Mouse (Mus musculus): ENCODE measurements around the gene Arl8a. TPM values are rescaled to one million over a fixed set of nuclear protein-coding genes. Genes with fewer than 3 reads are reported as not detected.

Arl8a gene
- total RNA-seq, 2 experiments from 2014 or later, result 16.5 to 17.8 TPM

GRCm38 (mm10) chr1:135160411-135161050, 13.9 kb downstream of the Arl8a start:
- H3K4me3 ChIP-seq, result no peak overlapping the region
- no peak for DNase-seq
- intact Hi-C loops (cut with DNase I), result no loop called here
- TF ChIP-seq CTCF (IDR thresholded peaks at IDR 0.05), result no peak
- no peak overlapping the region for H3K27ac ChIP-seq

DNA sequence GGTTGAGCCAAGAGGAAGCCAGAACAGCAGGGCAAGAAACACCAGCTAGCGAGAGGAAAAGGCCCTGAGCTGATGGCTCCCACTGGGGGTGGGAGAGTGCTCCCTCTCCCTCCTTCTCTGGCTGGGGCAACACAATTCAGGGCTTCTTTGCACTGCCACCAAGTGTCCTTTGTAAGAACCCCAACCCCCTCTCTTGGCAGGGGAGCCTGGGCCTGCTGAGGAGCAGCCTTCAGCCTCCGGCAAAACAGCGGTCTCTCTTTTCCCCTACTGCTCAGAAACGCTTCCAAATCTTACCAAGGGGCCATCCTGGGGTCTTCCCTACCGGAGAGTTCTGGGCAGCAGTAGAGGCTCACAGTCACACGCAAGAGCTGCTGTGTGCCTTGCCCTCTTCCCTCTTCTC, 16.1 kb downstream of the Arl8a start:
- no peak for TF ChIP-seq CTCF (IDR thresholded peaks at IDR 0.05)

DNA sequence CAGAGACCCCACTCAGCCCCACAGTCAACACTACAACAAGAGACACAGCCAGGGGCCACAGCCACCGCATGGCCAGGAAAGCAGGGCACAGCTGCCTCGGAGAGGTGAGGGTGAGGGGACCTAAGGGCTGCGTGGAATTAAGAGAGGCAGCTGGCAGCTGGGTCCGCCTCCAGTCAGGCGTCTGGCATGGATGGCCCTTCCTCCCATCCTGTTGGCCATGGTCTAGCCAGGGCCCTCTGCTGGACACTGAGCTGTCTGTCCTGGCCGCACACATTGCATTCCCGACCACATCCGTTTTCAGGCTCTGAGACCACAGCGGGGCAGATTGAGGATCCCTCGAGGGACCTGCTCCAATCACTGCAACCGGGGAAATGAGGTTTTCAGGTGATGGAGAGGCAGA, 20.8 kb downstream of the Arl8a start, which contains the start of gene Gpr37l1:
TSS of gene Gpr37l1 (minus strand) at position 247 of the 400 bp plus-strand sequence.
- intact Hi-C loops (cut with DNase I), result no loop called here
- TF ChIP-seq CTCF (IDR thresholded peaks at IDR 0.05), result peak; percentile 33; the same call in 1 of the 2 replicates
- H3K4me3 ChIP-seq, result peak within 1 kb of the TSS; percentile 34
- peak within 1 kb of the TSS; percentile 28; the same call in 1 of the 2 replicates for H3K27ac ChIP-seq
- no peak for DNase-seq

More for the DNA sequence above, 16.1 kb downstream of the Arl8a start:
- intact Hi-C loops (cut with DNase I), result no loop called here
- Histone ChIP-seq H3K27ac (no peak overlapping the region), H3K4me3 (no peak overlapping the region)
- no peak for DNase-seq

GRCm38 (mm10) chr1:135168453-135169200, 22.0 kb downstream of the Arl8a start:
- DNase-seq, result no peak
- TF ChIP-seq CTCF (IDR thresholded peaks at IDR 0.05), result no peak
- Histone ChIP-seq H3K4me3 (no peak overlapping the region), H3K27ac (no peak overlapping the region)
- intact Hi-C loops (cut with DNase I), result no loop called here

GRCm38 (mm10) chr1:135169556-135170224, 23.1 kb downstream of the Arl8a start:
- Histone ChIP-seq H3K27ac (no peak overlapping the region), H3K4me3 (no peak overlapping the region)
- no peak for DNase-seq
- TF ChIP-seq CTCF (IDR thresholded peaks at IDR 0.05), result no peak
- intact Hi-C loops (cut with DNase I), result no loop called here

DNA sequence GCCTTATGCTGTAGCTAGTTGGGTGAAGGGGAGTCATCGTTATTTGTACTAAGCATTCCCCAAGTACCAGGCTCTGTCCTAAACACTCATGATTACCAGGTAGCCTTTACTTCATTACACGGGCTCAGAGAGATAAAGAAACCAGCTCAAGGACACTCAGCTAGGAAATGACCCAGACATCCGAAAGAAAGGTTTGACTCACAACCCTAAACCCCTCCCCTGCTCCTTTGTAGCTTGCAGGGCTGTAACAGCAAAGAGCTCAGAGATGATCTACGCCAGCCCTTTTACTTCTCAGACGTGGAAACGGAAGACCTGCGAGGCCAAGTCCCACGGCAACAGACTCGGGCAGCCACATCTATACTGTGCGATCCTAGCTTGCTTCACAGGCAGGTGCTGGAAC, 23.7 kb downstream of the Arl8a start:
- intact Hi-C loops (cut with DNase I), result no loop called here
- no peak for TF ChIP-seq CTCF (IDR thresholded peaks at IDR 0.05)
- DNase-seq, result no peak

GRCm38 (mm10) chr1:135171202-135171601, 24.6 kb downstream of the Arl8a start:
- intact Hi-C loops (cut with DNase I), result no loop called here
- DNase-seq, result no peak
- TF ChIP-seq CTCF (IDR thresholded peaks at IDR 0.05), result peak; percentile 33
- H3K27ac ChIP-seq, result no peak overlapping the region
- no peak overlapping the region for H3K4me3 ChIP-seq

More for the DNA sequence above, 23.7 kb downstream of the Arl8a start:
- Histone ChIP-seq H3K27ac (no peak overlapping the region), H3K4me3 (no peak overlapping the region)

GRCm38 (mm10) chr1:135171984-135172383, 25.4 kb downstream of the Arl8a start:
- DNase-seq, result peak; percentile 60
- peak; percentile 71 for TF ChIP-seq CTCF (IDR thresholded peaks at IDR 0.05)
- intact Hi-C loops (cut with DNase I), result loop anchor here (1.0 kb wide), 2 partner anchors 87 to 196 kb away; no protein-coding TSS in a partner anchor
- no peak overlapping the region for H3K27ac ChIP-seq
- no peak overlapping the region for H3K4me3 ChIP-seq

GRCm38 (mm10) chr1:135173311-135173710, 26.7 kb downstream of the Arl8a start:
- Histone ChIP-seq H3K4me3 (no peak overlapping the region), H3K27ac (no peak overlapping the region)
- TF ChIP-seq CTCF (IDR thresholded peaks at IDR 0.05), result no peak
- no peak for DNase-seq
- intact Hi-C loops (cut with DNase I), result no loop called here

DNA sequence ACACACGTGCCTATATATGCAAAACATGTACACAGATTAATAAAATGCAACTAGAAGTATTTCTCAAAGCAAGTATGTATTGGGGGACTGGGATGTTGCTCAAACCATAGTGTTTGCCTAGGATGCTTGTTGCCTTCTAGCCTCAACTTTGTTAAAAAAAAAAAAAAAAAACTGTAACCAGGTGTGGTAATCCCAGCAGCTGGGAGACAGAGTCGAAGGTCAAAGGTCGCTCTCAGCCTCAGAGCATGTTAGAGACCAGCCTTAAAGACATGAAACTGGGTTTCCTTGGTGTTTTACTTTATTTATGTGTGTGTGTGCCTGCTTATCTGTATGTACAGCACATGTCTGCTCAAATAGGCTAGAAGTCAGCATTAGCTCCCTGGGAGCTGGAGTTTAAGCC, 28.6 kb downstream of the Arl8a start:
- no peak for TF ChIP-seq CTCF (IDR thresholded peaks at IDR 0.05)
- DNase-seq, result no peak
- intact Hi-C loops (cut with DNase I), result no loop called here

DNA sequence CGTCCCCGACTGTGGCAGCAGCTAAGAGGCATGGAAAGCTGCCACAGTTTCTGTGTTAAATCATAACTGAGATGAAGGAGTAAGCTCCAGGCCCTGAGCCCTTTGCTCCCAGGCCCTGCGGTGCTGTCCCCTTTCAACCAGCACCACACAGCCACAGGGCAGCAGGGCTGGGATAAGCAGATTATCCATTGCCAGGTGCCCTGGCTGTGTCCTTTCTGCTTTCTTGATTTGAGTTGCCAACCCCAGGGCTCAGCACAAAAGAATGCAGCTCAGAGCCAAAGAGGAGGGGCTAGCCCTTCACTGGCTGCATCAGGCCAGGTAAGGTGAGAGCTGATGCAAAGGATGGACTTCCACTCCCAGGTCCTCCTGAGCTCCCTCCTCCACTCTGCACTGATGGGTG, 31.1 kb downstream of the Arl8a start:
- intact Hi-C loops (cut with DNase I), result no loop called here
- no peak overlapping the region for H3K27ac ChIP-seq
- no peak for TF ChIP-seq CTCF (IDR thresholded peaks at IDR 0.05)
- H3K4me3 ChIP-seq, result no peak overlapping the region
- DNase-seq, result no peak

More for the DNA sequence above, 28.6 kb downstream of the Arl8a start:
- H3K27ac ChIP-seq, result no peak overlapping the region
- no peak overlapping the region for H3K4me3 ChIP-seq

DNA sequence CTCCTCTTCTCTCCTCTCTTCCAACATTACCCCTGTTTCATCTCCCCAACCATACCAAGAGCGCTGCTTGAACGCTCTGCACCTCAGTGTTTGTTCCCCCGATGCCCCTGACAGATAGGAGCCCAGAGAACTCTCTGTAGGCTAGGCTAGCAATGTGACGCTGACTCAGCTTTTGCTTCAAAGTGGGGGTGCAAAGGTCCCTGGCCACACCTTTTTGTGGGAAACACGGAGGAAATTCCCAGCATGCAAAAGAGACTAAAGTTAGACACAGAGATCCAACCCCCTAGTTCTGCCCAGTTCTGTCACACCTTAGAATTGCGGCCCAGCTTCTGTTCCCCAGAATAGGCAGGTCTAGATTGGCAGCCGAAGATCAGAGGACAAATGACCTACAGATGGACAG, 32.2 kb downstream of the Arl8a start:
- no peak overlapping the region for H3K4me3 ChIP-seq
- no peak for DNase-seq
- no peak overlapping the region for H3K27ac ChIP-seq
- no peak for TF ChIP-seq CTCF (IDR thresholded peaks at IDR 0.05)
- intact Hi-C loops (cut with DNase I), result no loop called here

DNA sequence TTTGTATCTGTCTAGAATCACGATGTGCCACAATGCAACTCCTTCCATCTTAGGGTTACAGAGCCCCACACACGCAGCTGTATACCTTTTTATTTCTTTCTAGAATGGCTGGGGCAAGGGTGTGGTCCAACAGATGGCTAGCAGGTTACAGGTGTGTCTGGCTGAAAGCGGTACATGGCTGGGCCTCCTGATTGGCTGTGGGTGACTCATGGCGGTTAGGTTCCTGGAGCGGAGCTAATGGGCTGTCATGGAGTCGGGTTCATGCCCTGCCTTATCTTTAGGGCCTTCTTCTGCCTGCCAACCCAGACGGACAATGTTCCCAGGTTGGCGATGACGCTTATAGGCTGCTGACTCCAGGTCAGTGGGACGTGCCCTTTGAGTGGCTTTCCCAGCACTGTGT, 34.2 kb downstream of the Arl8a start:
- Histone ChIP-seq H3K4me3 (no peak overlapping the region), H3K27ac (no peak overlapping the region)
- TF ChIP-seq CTCF (IDR thresholded peaks at IDR 0.05), result no peak
- DNase-seq, result no peak
- intact Hi-C loops (cut with DNase I), result no loop called here

All from gastrocnemius, adult 2 months (tissue).